In genomic region chr3:116805866-116806265, GRCm38 (mm10) we compare ENCODE assay signal across 23 mouse cellular contexts. TPM values are rescaled to one million over a fixed set of nuclear protein-coding genes. Genes with fewer than 3 reads are reported as not detected.
DNase-seq lines count a peak whose midpoint lies in the region; ATAC-seq and TF ChIP-seq lines count a peak whose summit lies in the region.
"Had no signal": no experiment of that assay in that cellular context is flagged by ENCODE, and none has a peak within 500 bp of the region (broad histone marks: within the 10 kb centered on the region; RNA-seq: fewer than 3 reads in every experiment).

No protein-coding gene starts in this region.

- H3K27me3 ChIP-seq in heart, adult 2 months (ENCODE audit: control insufficient read depth, insufficient read depth, low read length) = no peaks in the 10 kb centered on the region
- no peaks in the 10 kb centered on the region for H3K27me3 ChIP-seq in kidney, adult 2 months (replicated peaks; ENCODE audit: control insufficient read depth, insufficient read depth, low read length)
- no peaks in the 10 kb centered on the region for H3K27me3 ChIP-seq in neural tube, embryonic 13.5 days
- H3K27me3 ChIP-seq in midbrain, embryonic 10.5 days (ENCODE audit: low read depth, poor library complexity, severe bottlenecking) = no peaks in the 10 kb centered on the region
- H3K27me3 ChIP-seq: embryonic facial prominence, embryonic 15.5 days; hindbrain, embryonic 15.5 days; midbrain, embryonic 13.5 days; stomach, embryonic 15.5 days had no signal

- no peak overlapping the region for H3K4me2 ChIP-seq in neural tube, embryonic 13.5 days
- H3K4me2 ChIP-seq: embryonic facial prominence, embryonic 15.5 days; midbrain, embryonic 13.5 days; stomach, embryonic 15.5 days had no signal

- intact Hi-C loops in heart, adult 2 months (cut with DNase I) = loop anchor here (2.0 kb wide), 1 partner anchor 31 kb away; no protein-coding TSS in a partner anchor

- DNase-seq in heart, adult 2 months = no peak
- DNase-seq in heart, adult 8-10 months (ENCODE audit: low spot score) = no peak
- DNase-seq in kidney, adult 2 months = peak; percentile 15
- no peak for DNase-seq in kidney, adult 18-20 months
- DNase-seq in neural tube, embryonic 10.5 days (ENCODE audit: extremely low spot score, low spot score) = no peak
- no peak for DNase-seq in midbrain, embryonic 10.5 days (ENCODE audit: low spot score)
- DNase-seq: adrenal gland, adult 8-10 months; cerebellum, adult 11-12 months; cerebellum, postnatal 14 days; kidney, postnatal 25 days; layer of hippocampus, adult 9-11 months; lung, postnatal 10 days; right cerebral cortex, postnatal 25 days; thymus, adult 18-20 months; thymus, postnatal 4 days had no signal

- no peak for ATAC-seq in neural tube, embryonic 13.5 days (ENCODE audit: low read depth)
- ATAC-seq: forebrain, embryonic 16.5 days; intestine, embryonic 16.5 days; midbrain, embryonic 13.5 days had no signal

- peak overlapping the region; percentile 17; the same call in 1 of the 2 replicates for H3K27ac ChIP-seq in heart, adult 2 months
- H3K27ac ChIP-seq in kidney, adult 2 months (ENCODE audit: insufficient read depth, low read depth, low read length) = no peak overlapping the region
- no peak overlapping the region for H3K27ac ChIP-seq in neural tube, embryonic 13.5 days (replicated peaks)
- H3K27ac ChIP-seq in midbrain, embryonic 10.5 days (replicated peaks) = no peak overlapping the region
- H3K27ac ChIP-seq: embryonic facial prominence, embryonic 15.5 days; hindbrain, embryonic 15.5 days; liver, embryonic 14.5 days; midbrain, embryonic 13.5 days; stomach, embryonic 15.5 days had no signal

- TF ChIP-seq POLR2A in heart, adult 2 months (IDR thresholded peaks at IDR 0.05; ENCODE audit: insufficient read depth, low read depth, low read length) = no peak
- TF ChIP-seq POLR2A in kidney, adult 2 months (IDR thresholded peaks at IDR 0.05; ENCODE audit: low read depth, low read length) = no peak

- H3K36me3 ChIP-seq in heart, adult 2 months (ENCODE audit: control insufficient read depth, insufficient read depth, low read length) = peaks cover 26% of the 10 kb centered on the region
- H3K36me3 ChIP-seq in kidney, adult 2 months (ENCODE audit: control insufficient read depth, insufficient read depth, low read length) = no peaks in the 10 kb centered on the region; the same call in 1 of the 2 replicates
- peaks cover 19% of the 10 kb centered on the region for H3K36me3 ChIP-seq in neural tube, embryonic 13.5 days
- no peaks in the 10 kb centered on the region for H3K36me3 ChIP-seq in midbrain, embryonic 10.5 days
- H3K36me3 ChIP-seq: hindbrain, embryonic 15.5 days; stomach, embryonic 15.5 days had no signal

- H3K9me3 ChIP-seq in neural tube, embryonic 13.5 days = no peaks in the 10 kb centered on the region
- H3K9me3 ChIP-seq in midbrain, embryonic 10.5 days (replicated peaks) = no peaks in the 10 kb centered on the region
- H3K9me3 ChIP-seq: embryonic facial prominence, embryonic 15.5 days; hindbrain, embryonic 15.5 days; midbrain, embryonic 13.5 days; stomach, embryonic 15.5 days had no signal

- peak overlapping the region; percentile 50; the same call in 1 of the 2 replicates for H3K9ac ChIP-seq in heart, adult 2 months (ENCODE audit: low read depth, low read length)
- peak overlapping the region; percentile 41; the same call in 1 of the 2 replicates for H3K9ac ChIP-seq in neural tube, embryonic 13.5 days
- H3K9ac ChIP-seq: embryonic facial prominence, embryonic 15.5 days; hindbrain, embryonic 15.5 days; liver, embryonic 14.5 days; midbrain, embryonic 13.5 days; stomach, embryonic 15.5 days had no signal

- H3K4me1 ChIP-seq in heart, adult 2 months (ENCODE audit: control insufficient read depth, insufficient read depth, low read length) = peaks cover 6% of the 10 kb centered on the region
- peaks cover 8% of the 10 kb centered on the region; the same call in 1 of the 2 replicates for H3K4me1 ChIP-seq in kidney, adult 2 months (ENCODE audit: control insufficient read depth, insufficient read depth, low read length)
- H3K4me1 ChIP-seq in neural tube, embryonic 13.5 days (replicated peaks) = peaks cover 26% of the 10 kb centered on the region
- H3K4me1 ChIP-seq in midbrain, embryonic 10.5 days = peaks cover 11% of the 10 kb centered on the region

- WGBS in heart, adult 2 months = 62% methylated on average over 3 of the region's 3 CpGs
- 54% methylated on average over 3 of the region's 3 CpGs for WGBS in kidney, adult 2 months
- WGBS in neural tube, embryonic 13.5 days = 54% methylated on average over 3 of the region's 3 CpGs
- 94% methylated on average over 3 of the region's 3 CpGs for WGBS in midbrain, embryonic 10.5 days

- TF ChIP-seq CTCF in heart, adult 2 months (IDR thresholded peaks at IDR 0.05) = no peak
- no peak for TF ChIP-seq CTCF in kidney, adult 2 months (conservative IDR thresholded peaks at IDR 0.05; ENCODE audit: insufficient read depth, insufficient read length, low read depth, low read length)

- TF ChIP-seq EP300 in heart, adult 2 months (IDR thresholded peaks at IDR 0.05; ENCODE audit: insufficient read depth, low read depth, low read length) = no peak

- H3K4me3 ChIP-seq in heart, adult 2 months = peak overlapping the region; percentile 65
- H3K4me3 ChIP-seq in kidney, adult 2 months (ENCODE audit: insufficient read depth, low read depth, low read length) = no peak overlapping the region
- H3K4me3 ChIP-seq in neural tube, embryonic 13.5 days = no peak overlapping the region
- no peak overlapping the region for H3K4me3 ChIP-seq in midbrain, embryonic 10.5 days
- H3K4me3 ChIP-seq: hindbrain, embryonic 15.5 days; midbrain, embryonic 13.5 days; stomach, embryonic 15.5 days had no signal

- H3K79me2 ChIP-seq in heart, adult 2 months (replicated peaks; ENCODE audit: control insufficient read depth, insufficient read depth, low read length) = no peaks in the 10 kb centered on the region; the same call in none of the 2 replicates

RNA-seq across cellular contexts. Expression of gene Agl, which starts 2.1 kb away (rescaled TPM):
- total RNA-seq in heart, adult 2 months (2021) = 100 to 1,000 TPM; 173 to 200 TPM
- polyA plus RNA-seq in heart, adult 2 months (2012; rRNA removed) = 41.1 and 99.5 TPM in 2 replicates
- 100 to 1,000 TPM; 187 to 207 (median 200) TPM for total RNA-seq in heart, adult 8-10 months (2022)
- polyA plus RNA-seq in kidney, adult 2 months (2012; rRNA removed) = 12.7 and 13.6 TPM in 2 replicates
- 18.3 and 19.3 TPM in 2 replicates for polyA plus RNA-seq in neural tube, embryonic 13.5 days (2015; fragmentation: Nextera tagmentation; extraction: Ambion mirVana)
- 9.0 and 12.0 TPM in 2 replicates for polyA plus RNA-seq in midbrain, embryonic 10.5 days (2016; fragmentation: Nextera tagmentation; extraction: Ambion mirVana)

RNA-seq across cellular contexts. Expression of gene Frrs1, which starts 53.4 kb away (rescaled TPM):
- total RNA-seq in heart, adult 2 months (2021) = 1 to 10 TPM; 2.4 to 3.2 TPM
- polyA plus RNA-seq in heart, adult 2 months (2012; rRNA removed) = 3.6 TPM in 2 replicates
- total RNA-seq in heart, adult 8-10 months (2022) = 1 to 10 TPM; 2.3 to 4.7 (median 3.9) TPM
- polyA plus RNA-seq in kidney, adult 2 months (2012; rRNA removed) = 49.7 and 62.7 TPM in 2 replicates
- 2.4 and 3.0 TPM in 2 replicates for polyA plus RNA-seq in neural tube, embryonic 13.5 days (2015; fragmentation: Nextera tagmentation; extraction: Ambion mirVana)
- 8.5 and 11.5 TPM in 2 replicates for polyA plus RNA-seq in midbrain, embryonic 10.5 days (2016; fragmentation: Nextera tagmentation; extraction: Ambion mirVana)
